Mouse (Mus musculus) G1E (cell line): ENCODE measurements around the gene Zbtb46.

Source experiments
- CTCF ChIP-seq: IDR thresholded peaks from 2 replicates; pipeline ENCODE4 v1.5.1; 2012; ENCODE audit warnings: low read depth, low read length, inconsistent platforms, mixed read lengths
- GATA1 ChIP-seq: IDR thresholded peaks from 2 replicates; pipeline ENCODE4 v1.6.1; 2012; ENCODE audit warnings: borderline replicate concordance, low read length, inconsistent platforms, mixed read lengths

GRCm38 (mm10) chr2:181364487-181364859, 94.8 kb downstream of the Zbtb46 start:
- no peak for TF ChIP-seq GATA1
- TF ChIP-seq CTCF: no peak
